Mouse (Mus musculus) splenic B cell, adult 2 months (primary cell): ENCODE data around the gene Myo1b.

Experiments used
- DNase-seq: peaks from one replicate; pipeline ENCODE4 v3.0.0-alpha.2; 2011; ENCODE audit warnings: low read depth, low spot score
- H3K27me3 ChIP-seq: 2 replicates; pipeline ENCODE4 v1.6.1; 2012; ENCODE audit warnings: mild to moderate bottlenecking, low read length, moderate library complexity, mixed read lengths; ENCODE audit not compliant: control insufficient read depth, poor library complexity, insufficient read depth, severe bottlenecking
- H3K36me3 ChIP-seq: 2 replicates; pipeline ENCODE4 v1.6.1; 2012; ENCODE audit warnings: mild to moderate bottlenecking, low read length, moderate library complexity, mixed read lengths; ENCODE audit not compliant: control insufficient read depth, poor library complexity, insufficient read depth, severe bottlenecking

Myo1b gene

DNA sequence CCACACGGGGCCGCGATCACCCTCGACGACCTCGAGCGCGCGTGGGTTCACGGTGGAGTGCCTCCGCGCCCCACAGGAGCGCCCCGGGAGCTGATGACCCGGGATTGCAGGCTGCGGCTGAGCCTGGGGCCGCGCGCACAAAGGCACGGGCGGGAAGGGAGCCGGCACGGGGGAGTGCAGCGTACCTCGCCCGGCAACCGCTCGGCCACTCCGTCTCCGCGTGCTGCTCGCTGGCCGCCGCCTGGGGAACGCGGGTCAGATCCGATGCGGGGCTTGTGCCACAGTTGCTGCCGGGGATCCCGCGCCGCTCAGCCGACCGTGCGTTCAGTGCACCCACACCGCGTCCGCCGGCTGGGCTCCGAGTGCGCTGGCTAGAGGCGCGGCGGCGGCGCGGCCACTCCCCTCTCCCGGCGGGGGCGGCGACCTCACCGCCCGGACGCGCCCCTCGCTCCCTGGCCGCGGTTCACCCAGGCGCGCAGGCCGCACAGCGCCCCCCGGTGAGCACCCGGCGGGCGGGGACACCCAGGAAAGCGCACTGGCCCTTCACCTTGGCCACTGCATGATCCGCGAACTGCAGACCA is at the start of gene Myo1b:
Myo1b (minus strand) TSS at position 496 of the 581 bp plus-strand sequence.
- peak; percentile 38 for DNase-seq
- Histone ChIP-seq H3K27me3 (no peaks in the 10 kb centered on the region), H3K36me3 (no peaks in the 10 kb centered on the region)

DNA sequence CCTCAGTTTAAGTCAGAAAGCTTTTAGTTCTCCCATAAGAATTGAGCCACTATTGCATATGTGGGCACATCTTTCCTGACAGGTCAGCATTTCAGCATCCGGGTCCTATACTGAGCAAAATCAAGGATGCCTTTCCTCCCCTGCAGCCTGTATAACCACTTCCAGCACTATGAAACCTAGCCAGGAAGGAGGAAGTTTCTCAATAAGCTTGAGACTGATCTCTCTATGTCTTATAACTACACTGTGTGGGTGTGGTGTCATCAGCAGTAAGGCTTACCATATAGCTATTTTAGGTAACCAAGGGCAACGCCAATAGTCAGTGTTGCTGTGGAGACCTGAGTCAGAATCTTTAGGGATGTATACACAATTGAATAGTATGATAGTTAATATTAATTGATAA is 48.8 kb upstream of the Myo1b start:
- no peaks in the 10 kb centered on the region for H3K27me3 ChIP-seq
- no peaks in the 10 kb centered on the region for H3K36me3 ChIP-seq
- no peak for DNase-seq

DNA sequence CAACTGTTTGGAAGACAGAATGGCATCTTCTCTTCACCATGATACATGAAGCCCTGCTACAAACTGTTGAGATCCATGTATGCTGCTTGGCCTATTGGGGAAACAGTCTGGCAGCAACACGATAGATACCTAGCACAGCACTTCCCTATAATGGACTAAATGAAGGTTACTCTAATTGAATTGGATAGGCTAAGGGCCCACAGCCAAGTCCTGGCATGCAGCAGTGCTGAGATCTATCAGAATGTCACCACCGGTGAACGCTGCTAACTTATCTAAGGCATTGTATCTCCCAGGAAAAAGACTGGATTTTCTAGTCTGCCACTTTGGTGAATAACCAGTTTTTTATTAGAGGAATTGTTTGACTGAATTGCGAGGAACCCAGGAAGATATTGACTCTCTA is 31.2 kb upstream of the Myo1b start:
- H3K36me3 ChIP-seq, result no peaks in the 10 kb centered on the region
- DNase-seq, result no peak
- H3K27me3 ChIP-seq, result no peaks in the 10 kb centered on the region

DNA sequence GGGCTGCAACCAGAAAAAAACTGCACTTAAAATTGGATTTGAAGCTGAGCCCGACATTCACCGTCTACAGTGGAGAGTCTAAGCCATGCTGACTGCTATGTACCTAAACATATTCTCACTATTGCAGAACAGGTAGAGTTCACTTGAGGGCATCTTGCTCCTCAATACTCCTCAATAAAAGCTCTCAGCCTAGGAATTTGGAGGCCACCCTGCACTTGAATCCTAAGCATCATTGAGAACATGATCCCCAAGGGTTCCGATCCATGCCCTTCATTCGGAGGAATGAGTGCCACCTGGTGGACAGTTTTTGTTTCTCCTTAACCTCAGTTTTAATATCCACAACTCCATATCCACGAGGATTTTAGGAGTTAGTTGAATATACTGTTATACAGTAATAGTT is 28.9 kb upstream of the Myo1b start:
- H3K36me3 ChIP-seq, result no peaks in the 10 kb centered on the region
- DNase-seq, result peak; percentile 71

DNA sequence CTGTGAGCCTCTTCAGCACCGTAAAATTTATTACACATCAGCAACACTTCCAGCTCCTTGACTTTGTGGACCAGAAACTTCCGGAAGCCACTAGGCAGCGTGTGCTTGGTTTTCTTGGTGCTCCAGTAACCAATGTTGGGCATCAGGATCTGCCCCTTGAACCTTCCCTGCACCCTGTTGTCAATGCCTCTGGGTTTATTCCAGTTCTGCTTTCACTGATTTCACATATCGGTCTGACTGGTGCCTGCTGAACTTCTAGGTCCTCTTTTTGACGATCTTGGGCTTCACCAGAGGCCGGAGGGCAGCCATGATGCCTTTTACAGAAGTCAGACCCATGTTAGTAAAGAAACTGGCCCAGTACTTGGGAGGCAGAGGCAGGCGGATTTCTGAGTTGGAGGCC is 22.5 kb upstream of the Myo1b start:
- DNase-seq, result no peak
- Histone ChIP-seq H3K27me3 (no peaks in the 10 kb centered on the region), H3K36me3 (no peaks in the 10 kb centered on the region)

More for the DNA sequence above, 28.9 kb upstream of the Myo1b start:
- no peaks in the 10 kb centered on the region for H3K27me3 ChIP-seq

DNA sequence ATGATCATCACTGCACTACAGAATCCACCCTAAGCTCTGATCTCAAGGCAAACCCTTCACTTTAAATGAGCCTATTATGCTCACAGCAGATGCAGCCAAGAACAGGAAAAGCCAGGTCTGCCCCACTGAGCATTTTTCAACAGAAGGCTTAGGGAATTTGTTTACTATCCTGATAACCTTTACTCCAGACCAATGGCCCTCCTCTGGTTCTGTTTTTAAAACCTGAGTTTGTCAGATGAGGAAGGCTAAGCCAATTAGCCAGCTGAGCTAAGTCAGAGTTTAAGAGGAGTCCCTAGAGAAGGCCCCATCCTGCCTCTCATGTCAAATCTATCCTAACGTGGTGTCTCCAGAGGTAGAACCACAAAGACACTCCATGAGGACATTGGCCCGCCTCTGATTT is 19.1 kb upstream of the Myo1b start:
- Histone ChIP-seq H3K36me3 (no peaks in the 10 kb centered on the region), H3K27me3 (no peaks in the 10 kb centered on the region)
- DNase-seq, result no peak

DNA sequence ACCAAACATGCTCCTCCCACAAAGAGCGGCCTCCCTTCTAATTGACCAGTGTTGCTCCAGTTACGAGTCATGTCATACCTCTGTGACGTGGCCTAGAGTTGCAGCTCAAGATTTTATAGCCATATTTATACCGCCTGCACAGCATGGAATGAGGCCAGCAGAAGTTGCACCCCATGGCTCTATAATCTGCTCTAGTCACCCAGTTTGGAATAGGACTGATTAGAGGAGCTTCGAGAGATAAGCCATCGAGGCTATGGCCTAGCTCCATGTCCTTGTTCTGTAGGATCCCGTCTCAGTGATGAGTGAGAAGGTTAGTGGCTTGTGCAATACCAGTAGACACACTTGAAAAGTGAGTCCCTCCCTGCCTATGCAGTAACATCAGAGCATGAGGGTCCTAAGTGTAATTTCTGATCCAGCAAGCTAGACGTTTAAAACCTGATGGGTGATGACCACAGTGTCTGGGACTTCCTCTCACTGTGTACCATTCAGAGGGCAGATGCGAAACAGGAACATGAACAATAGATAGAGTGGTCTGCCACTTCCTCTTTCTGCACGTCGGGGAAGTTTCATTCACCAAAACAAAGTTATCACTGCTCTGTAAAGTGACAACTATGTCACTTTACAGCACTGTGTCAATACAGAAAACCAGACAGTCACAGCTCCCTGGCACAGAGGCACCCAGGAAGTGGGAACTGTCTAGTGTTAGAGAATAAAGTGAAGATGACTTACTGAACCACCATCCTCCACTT is 18.5 kb upstream of the Myo1b start:
- peak; percentile 85 for DNase-seq
- no peaks in the 10 kb centered on the region for H3K27me3 ChIP-seq

DNA sequence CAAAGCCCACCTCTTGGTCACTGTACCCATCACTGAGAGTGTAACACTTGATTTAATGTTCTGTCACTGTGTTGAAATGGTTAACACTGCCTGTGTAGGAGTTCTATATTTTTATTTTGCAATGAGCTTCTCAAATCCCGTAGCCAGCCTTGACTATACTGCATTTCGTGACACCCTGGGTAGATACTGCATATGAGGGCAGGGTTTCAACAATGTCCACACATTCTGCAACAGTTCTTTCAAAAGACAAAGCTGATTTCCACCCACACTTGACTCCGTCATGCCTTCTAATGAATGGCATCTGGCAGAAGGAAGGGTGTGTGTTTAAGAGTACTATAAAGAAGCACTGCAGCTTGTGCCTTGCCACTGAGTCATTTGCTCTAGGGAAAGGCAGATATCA is 17.0 kb upstream of the Myo1b start:
- no peaks in the 10 kb centered on the region for H3K27me3 ChIP-seq

More for the DNA sequence above, 18.5 kb upstream of the Myo1b start:
- no peaks in the 10 kb centered on the region for H3K36me3 ChIP-seq

DNA sequence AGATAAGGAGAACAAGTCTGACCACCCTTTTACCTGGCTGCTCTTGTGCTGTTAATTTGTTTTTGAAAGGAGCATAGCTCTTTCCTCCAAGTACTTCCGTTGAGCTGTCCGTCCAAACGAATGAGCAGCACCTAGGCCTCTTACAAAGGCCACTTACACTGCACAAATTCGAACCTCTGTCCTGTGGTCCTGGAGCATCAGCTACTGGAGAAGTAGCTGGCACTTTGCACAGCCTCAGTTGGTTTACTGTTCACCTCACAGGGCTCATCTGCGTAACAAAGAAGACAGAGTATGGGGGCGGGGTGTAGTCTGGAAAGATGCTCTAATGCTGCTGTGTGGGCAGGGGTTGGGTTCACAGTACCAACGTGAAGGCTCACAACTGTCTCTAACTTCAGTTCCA is 15.7 kb upstream of the Myo1b start:
- Histone ChIP-seq H3K36me3 (no peaks in the 10 kb centered on the region), H3K27me3 (no peaks in the 10 kb centered on the region)

More for the DNA sequence above, 17.0 kb upstream of the Myo1b start:
- H3K36me3 ChIP-seq, result no peaks in the 10 kb centered on the region
- DNase-seq, result no peak

DNA sequence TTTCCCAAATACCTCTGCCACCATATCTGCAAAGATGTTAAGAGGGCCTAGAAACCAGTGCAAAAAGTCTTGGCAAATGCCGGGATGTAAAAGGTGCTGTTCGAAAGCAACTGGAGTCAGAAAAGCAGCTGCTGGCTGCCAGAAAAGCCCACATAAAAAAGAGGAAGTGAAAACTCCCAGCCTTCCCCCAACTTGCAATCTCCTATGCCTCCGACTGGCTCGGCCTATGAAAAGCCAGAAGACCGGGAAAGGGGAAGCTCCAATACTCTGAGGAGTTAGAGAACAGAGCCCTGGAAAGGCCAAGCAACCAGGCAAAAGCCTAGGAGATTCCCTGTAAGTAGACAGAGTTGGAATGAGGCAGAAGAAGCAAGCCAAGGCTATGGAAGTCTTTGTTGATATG is 14.7 kb upstream of the Myo1b start:
- H3K36me3 ChIP-seq, result no peaks in the 10 kb centered on the region
- H3K27me3 ChIP-seq, result no peaks in the 10 kb centered on the region
- peak; percentile 66 for DNase-seq

More for the DNA sequence above, 15.7 kb upstream of the Myo1b start:
- DNase-seq, result no peak

DNA sequence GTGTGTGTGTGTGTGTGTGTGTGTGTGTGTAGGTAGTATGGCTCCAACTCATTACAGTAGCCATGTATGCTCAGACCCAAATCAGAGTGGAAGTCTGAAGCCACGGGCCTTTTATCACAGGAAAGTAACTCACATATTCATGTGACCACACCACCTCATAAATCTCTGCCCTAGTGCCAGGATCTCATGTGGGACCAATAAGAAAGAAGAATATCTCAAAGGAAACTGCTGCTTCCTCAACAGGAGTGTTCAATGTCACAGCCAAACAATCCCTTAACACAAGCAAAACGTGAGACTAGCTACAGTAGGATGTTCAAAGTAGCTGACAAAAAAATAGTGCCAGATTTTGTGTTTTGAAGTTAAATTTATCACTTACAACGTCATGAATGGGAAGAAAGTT is 13.7 kb upstream of the Myo1b start:
- no peak for DNase-seq
- H3K36me3 ChIP-seq, result no peaks in the 10 kb centered on the region
- H3K27me3 ChIP-seq, result no peaks in the 10 kb centered on the region

DNA sequence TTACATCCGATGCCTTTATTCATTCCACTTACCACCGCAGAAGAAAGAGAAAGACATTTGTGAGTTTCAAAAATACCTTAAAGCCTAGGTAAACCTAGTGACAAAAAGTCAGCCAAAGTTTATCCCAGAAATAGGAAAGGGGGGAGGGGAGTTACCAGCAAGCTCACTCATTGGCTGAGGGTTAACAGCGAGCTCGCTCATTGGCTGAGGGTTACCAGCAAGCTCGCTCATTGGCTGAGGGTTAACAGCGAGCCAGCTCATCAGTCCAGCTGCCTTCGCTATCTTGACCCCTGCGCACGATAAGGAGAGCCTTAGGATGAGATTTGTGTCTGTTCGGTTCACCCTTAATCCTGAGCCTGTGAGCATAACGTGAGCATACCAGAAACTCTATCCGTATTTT is 6.9 kb upstream of the Myo1b start:
- Histone ChIP-seq H3K27me3 (no peaks in the 10 kb centered on the region), H3K36me3 (no peaks in the 10 kb centered on the region)
- DNase-seq, result no peak

DNA sequence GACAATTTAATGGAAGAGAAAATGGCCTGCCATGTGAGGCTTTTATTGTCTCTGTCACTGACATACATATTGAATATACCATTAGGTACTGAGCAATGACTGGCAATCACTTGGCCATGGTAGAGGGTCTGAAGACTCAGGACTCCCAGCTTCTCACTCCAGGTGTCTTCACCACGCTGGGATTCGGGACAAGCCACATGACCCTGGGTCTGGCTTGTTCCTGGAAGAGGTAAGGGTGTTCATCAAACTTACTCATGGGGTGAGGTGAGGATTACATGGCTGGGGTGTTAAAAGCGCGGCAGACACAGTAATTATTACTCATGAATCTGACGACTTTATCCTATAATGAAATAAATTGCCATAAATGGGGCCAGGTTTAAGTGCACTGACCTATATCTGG is 405 bp upstream of the Myo1b start:
- no peak for DNase-seq
- Histone ChIP-seq H3K27me3 (no peaks in the 10 kb centered on the region), H3K36me3 (no peaks in the 10 kb centered on the region)

DNA sequence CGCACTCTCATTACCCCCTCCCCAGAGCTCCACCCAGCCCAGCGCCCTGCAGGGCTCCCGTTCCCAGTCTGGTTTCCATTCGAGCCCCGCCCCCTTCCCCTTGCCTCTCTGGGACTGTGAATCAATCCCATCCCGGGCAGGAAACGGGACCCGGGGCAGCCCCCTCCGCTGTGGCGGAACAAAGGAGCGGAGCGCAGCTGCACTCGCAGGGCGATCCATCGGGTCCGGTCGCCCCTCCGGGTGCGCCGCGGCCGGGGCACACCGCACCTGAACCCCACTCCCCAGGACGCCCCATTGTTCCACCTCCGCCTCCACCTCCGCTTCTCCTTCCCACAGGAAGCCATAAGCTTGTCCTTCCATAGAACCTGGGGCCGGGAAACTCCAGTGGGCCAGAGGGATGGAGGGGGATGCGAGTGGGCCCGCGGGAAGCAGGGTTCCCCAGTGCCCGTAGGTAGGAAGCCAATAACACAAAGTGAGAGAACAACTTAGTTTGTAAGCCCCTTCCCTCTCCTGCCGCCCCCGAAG is 758 bp downstream of the Myo1b start:
- DNase-seq, result no peak
- no peaks in the 10 kb centered on the region for H3K27me3 ChIP-seq

DNA sequence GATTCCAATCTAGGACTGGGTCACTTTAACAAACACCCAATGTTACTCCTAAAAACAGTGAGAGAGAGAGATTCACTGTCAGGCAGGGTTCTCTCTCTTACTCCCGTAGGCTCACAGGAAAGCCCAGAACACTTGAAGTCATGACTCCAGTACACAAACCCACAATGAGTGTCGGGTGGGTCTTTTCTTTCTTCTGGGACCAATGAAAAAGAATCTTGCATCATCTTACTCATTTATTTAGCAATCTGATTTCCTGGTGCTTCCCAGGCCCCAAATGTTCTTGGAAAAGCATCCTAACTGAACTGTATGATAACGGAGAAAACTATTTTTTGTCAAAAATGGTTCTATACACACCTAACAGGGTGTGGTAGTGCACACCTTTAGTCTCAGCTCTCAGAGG is 1.8 kb downstream of the Myo1b start:
- DNase-seq, result no peak
- no peaks in the 10 kb centered on the region for H3K36me3 ChIP-seq

More for the DNA sequence above, 758 bp downstream of the Myo1b start:
- H3K36me3 ChIP-seq, result no peaks in the 10 kb centered on the region

More for the DNA sequence above, 1.8 kb downstream of the Myo1b start:
- no peaks in the 10 kb centered on the region for H3K27me3 ChIP-seq
